In genomic region chr10:45916928-45917327, GRCm38 (mm10) we compare ENCODE assay signal across 9 mouse cellular contexts.
DNase-seq lines count a peak whose midpoint lies in the region.
"Had no signal": no experiment of that assay in that cellular context is flagged by ENCODE, and none has a peak within 500 bp of the region (broad histone marks: within the 10 kb centered on the region; RNA-seq: fewer than 3 reads in every experiment).

No protein-coding gene starts in this region.

- peak; percentile 8 to 38 for DNase-seq in cerebellum, postnatal 14 days
- DNase-seq in cerebellum, adult 11 months = no peak
- peak; percentile 29 for DNase-seq in layer of hippocampus, adult 9-10 months (ENCODE audit: low spot score)
- DNase-seq in layer of hippocampus, postnatal 36 days = no peak
- DNase-seq in ES-CJ7 (ENCODE audit: low read depth, low spot score) = peak; percentile 55
- peak; percentile 55 for DNase-seq in forelimb bud, embryonic 11.5 days (ENCODE audit: low read depth, low spot score)
- DNase-seq in right cerebral cortex, adult 2 months (ENCODE audit: low spot score in 2 of 2) = no peak
- no peak for DNase-seq in right cerebral cortex, postnatal 4 days
- DNase-seq: liver, embryonic 13.5 days had no signal

Comparison
In these comparisons a context has a peak if more than half of its experiments do, and no peak if none do; other contexts are left out.
1. DNase-seq: peak in cerebellum, postnatal 14 days (2 of 2), layer of hippocampus, adult 9-10 months (single experiment), ES-CJ7 (single experiment) and forelimb bud, embryonic 11.5 days (single experiment); none in cerebellum, adult 11 months (single experiment), layer of hippocampus, postnatal 36 days (0 of 2), right cerebral cortex, adult 2 months (0 of 2) and right cerebral cortex, postnatal 4 days (single experiment).